Mouse (Mus musculus): ENCODE measurements at regions not wholly inside any gene's neighbourhood (a gene's known extent, or its start where the extent isn't known, plus 50 kb on each side); places are given as distances from the start of the nearest gene placed in this dataset.

GRCm38 (mm10) chr13:15931553-15932162 lies 80.0 kb upstream of the Inhba start:
- DNase-seq = no peak

GRCm38 (mm10) chr13:15935689-15936088 lies 76.0 kb upstream of the Inhba start:
- no peak for DNase-seq

- no peak for DNase-seq
Observed at GRCm38 (mm10) chr13:15936109-15936508, 75.5 kb upstream of the Inhba start.

- no peak for DNase-seq
Observed at GRCm38 (mm10) chr13:15950143-15950542, 61.5 kb upstream of the Inhba start.

GRCm38 (mm10) chr13:15950885-15951610 lies 60.6 kb upstream of the Inhba start:
- DNase-seq = no peak

Data from kidney, postnatal 25 days (tissue).